Mouse (Mus musculus) limb, embryonic 13.5 days (tissue): ENCODE measurements around the gene Ephx1. TPM values are rescaled to one million over a fixed set of nuclear protein-coding genes. Genes with fewer than 3 reads are reported as not detected.

Experiments
- ATAC-seq: fragments of 200-750 bp; cut with Nextera tagmentation; 2 replicates; pipeline ENCODE4 v1.8.0; 2017; ENCODE audit warnings: low read depth, moderate number of reproducible peaks, moderate TSS enrichment; ENCODE audit not compliant: low FRiP score
- H3K27ac ChIP-seq: fragments of 300-500 bp; sonication (generic); 2 replicates; pipeline ENCODE4 v1.5.1; 2015; ENCODE audit warnings: inconsistent platforms, mild to moderate bottlenecking, moderate library complexity
- H3K27me3 ChIP-seq: fragments of 300-500 bp; sonication (generic); 2 replicates; pipeline ENCODE4 v1.6.1; 2015; ENCODE audit warnings: mild to moderate bottlenecking, inconsistent platforms
- H3K36me3 ChIP-seq: fragments of 300-500 bp; sonication (generic); 2 replicates; pipeline ENCODE4 v1.6.1; 2015; ENCODE audit warnings: inconsistent platforms, mild to moderate bottlenecking, moderate library complexity
- H3K4me1 ChIP-seq: fragments of 300-500 bp; sonication (generic); 2 replicates; pipeline ENCODE4 v1.6.1; 2015; ENCODE audit warnings: inconsistent platforms
- H3K4me2 ChIP-seq: fragments of 300-500 bp; sonication (generic); replicated peaks from 2 replicates; pipeline ENCODE4 v1.6.1; 2015; ENCODE audit warnings: inconsistent platforms, mild to moderate bottlenecking, moderate library complexity
- H3K4me3 ChIP-seq: fragments of 300-500 bp; sonication (generic); 2 replicates; pipeline ENCODE4 v1.5.1; 2015; ENCODE audit warnings: moderate library complexity, mild to moderate bottlenecking, inconsistent platforms
- H3K9ac ChIP-seq: fragments of 300-500 bp; sonication (generic); 2 replicates; pipeline ENCODE4 v1.6.1; 2015; ENCODE audit warnings: mild to moderate bottlenecking, inconsistent platforms
- H3K9me3 ChIP-seq: fragments of 300-500 bp; sonication (generic); 2 replicates; pipeline ENCODE4 v1.6.1; 2016; ENCODE audit warnings: inconsistent platforms
- WGBS: fragments of 180-500 bp; shearing (Covaris S2); methylation state at CpG from one replicate; pipeline ENCODE4 v1.1.7; 2015; 5-methylcytosine and 5-hydroxymethylcytosine counted together
- polyA plus RNA-seq: library from polyadenylated mRNA; unstranded; fragments of >200 nt; fragmentation: Nextera tagmentation; extraction: Ambion mirVana; gene quantifications from 2 replicates; pipeline ENCODE4 v1.2.1, GENCODE M21; 2015

Ephx1 gene
- polyA plus RNA-seq, 1 experiment from 2014 or later: 4.2 TPM

DNA sequence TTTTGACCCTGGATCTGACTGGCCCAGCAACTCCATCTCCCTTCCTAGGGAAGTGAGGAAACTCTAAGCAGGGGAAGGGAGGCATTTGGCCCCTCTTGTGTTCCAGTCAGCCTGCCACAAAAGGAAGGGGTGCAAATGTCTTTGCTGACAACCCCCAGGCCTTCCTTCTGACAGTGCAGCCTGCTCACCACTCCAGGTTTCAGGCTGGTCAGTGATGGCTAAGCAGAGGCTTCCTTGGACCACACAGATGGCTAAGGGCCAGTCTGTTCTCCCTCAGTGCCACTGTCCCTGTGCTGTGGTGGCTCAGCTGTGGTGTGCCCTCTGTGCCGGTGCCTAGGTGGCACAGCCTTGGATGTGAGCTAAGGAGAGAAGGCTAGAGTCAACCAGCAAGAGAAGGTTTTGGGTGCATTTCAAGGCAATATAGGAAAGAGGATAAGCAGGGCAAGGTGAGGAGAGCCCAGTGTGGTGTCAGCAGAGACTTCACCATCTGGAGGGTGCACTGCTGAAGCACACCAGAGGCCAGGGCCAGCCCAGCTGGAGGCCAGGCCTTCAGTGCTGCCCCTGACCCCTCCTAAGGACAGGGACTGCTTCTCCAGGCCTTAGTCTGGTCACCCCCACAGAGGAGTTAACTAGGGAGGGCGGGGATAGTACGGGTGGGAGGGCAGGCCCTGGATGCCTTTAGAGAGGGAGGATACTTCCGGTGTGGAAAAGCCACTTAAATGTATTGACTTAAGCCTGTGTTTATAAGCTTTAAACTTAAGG lies 10.4 kb downstream of the Ephx1 start:
- H3K27ac ChIP-seq: no peak overlapping the region
- WGBS: 61% methylated on average over 4 of the region's 4 CpGs
- H3K4me1 ChIP-seq: peaks cover 6% of the 10 kb centered on the region
- H3K4me2 ChIP-seq: no peak overlapping the region
- no peak for ATAC-seq
- 0 out of 2 replicates have a peak overlapping the region, but pooled peaks have one; percentile 25 for H3K9ac ChIP-seq
- no peaks in the 10 kb centered on the region for H3K9me3 ChIP-seq
- H3K4me3 ChIP-seq: no peak overlapping the region
- H3K27me3 ChIP-seq: no peaks in the 10 kb centered on the region
- H3K36me3 ChIP-seq: no peaks in the 10 kb centered on the region

DNA sequence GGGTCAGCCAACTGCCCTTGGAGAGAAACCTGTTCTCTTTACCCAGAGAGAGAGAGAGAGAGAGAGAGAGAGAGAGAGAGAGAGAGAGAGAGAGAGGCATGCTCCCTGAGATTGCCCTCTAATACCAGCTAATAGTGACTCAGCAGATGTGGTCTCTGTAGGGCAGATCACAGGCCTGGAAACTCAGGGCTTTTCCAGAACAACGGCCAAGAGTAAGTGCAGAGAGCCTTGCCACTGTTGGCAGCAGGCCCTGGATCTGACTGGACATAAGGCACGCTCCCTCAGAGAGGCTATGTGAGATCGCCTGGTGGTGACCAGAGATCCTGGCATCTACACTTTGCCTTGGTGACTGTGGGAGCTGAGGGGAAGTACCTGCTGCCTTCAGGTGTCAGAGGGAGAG lies 10.9 kb downstream of the Ephx1 start:
- no peaks in the 10 kb centered on the region for H3K27me3 ChIP-seq
- no peaks in the 10 kb centered on the region for H3K36me3 ChIP-seq
- no peak overlapping the region for H3K27ac ChIP-seq
- no peak overlapping the region for H3K4me2 ChIP-seq
- H3K4me3 ChIP-seq: no peak overlapping the region
- 62% methylated on average over 3 of the region's 3 CpGs for WGBS
- ATAC-seq: no peak
- H3K4me1 ChIP-seq: peaks cover 3% of the 10 kb centered on the region; the same call in 1 of the 2 replicates
- H3K9me3 ChIP-seq: no peaks in the 10 kb centered on the region
- no peak overlapping the region for H3K9ac ChIP-seq

DNA sequence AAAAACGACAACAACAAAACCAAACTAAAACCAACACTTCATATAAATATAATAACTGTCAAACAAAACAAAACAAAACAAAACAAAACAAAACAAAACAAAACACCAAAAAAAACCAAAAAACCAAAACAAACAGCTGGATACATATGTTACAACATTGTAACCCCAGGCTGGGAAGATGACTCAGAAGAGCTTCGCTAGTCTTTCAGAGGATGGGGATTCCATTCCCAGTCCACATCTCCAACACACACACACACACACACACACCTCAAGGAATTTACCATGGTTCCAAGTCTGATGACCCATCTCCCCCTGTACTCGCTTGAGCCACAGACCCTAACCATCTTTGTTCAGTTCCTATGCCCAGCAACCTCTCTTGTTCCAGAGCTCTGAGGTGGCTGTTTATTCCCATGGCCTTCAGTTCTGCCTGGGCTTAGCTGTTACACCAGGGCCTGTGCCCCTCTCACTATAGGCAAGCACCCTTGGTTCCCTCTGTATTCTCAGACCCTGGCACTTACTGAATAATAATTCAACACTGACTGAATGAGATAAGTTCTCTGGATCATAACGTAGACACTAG lies 11.6 kb downstream of the Ephx1 start:
- H3K9ac ChIP-seq: no peak overlapping the region
- no peak overlapping the region for H3K4me2 ChIP-seq
- H3K4me1 ChIP-seq: peaks cover 3% of the 10 kb centered on the region; the same call in 1 of the 2 replicates
- H3K27ac ChIP-seq: no peak overlapping the region
- no peak overlapping the region for H3K4me3 ChIP-seq
- H3K27me3 ChIP-seq: no peaks in the 10 kb centered on the region
- H3K9me3 ChIP-seq: no peaks in the 10 kb centered on the region
- H3K36me3 ChIP-seq: no peaks in the 10 kb centered on the region
- whole genome bisulfite sequencing: 89% methylated on average over 4 of the region's 4 CpGs
- ATAC-seq: no peak

DNA sequence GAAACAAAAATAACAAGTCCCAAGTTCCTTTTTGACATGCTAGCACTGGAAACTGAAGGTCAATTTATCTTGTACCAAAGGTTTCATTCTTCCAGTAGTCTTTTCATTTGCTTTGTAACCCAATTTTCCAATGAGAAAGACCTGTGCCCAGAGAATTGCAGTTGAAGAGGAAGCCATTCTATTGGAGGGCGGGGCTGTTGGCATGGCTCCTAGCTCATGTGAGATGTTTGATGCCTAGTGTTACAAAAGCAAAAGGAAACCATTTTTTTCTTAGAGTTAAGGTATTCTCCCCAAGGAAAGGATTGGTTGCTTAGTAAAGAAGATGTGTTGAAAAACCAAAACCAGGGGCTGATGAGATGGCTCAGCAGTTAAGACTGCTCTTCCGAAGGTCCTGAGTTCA lies 12.4 kb downstream of the Ephx1 start:
- Histone ChIP-seq H3K36me3 (no peaks in the 10 kb centered on the region), H3K4me2 (no peak overlapping the region), H3K9ac (no peak overlapping the region), H3K27me3 (no peaks in the 10 kb centered on the region), H3K9me3 (no peaks in the 10 kb centered on the region), H3K27ac (no peak overlapping the region), H3K4me3 (no peak overlapping the region), H3K4me1 (peaks cover 3% of the 10 kb centered on the region; the same call in 1 of the 2 replicates)
- ATAC-seq: no peak
- 89% methylated on average over 2 of the region's 2 CpGs for WGBS

DNA sequence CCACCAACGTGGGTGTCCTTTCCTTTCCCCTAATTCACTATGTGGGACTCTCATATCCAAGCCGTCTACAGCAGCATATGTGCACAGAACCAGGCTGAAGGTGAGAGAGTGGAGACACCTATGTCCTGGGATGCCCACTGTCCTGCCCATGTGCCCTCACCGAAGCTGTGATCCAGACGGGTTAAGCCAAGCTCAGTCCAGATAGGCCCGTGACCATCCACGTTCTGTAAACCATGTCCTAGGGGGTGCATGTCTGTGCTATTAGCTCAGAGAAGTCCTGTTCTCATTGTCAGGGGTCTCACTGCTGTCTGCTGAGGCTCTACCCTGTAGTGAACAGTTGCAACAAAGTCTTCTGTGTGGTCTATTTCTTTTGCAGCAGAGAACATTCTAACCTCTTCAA lies 12.9 kb downstream of the Ephx1 start:
- H3K4me1 ChIP-seq: peaks cover 3% of the 10 kb centered on the region; the same call in 1 of the 2 replicates
- no peaks in the 10 kb centered on the region for H3K36me3 ChIP-seq
- no peaks in the 10 kb centered on the region for H3K27me3 ChIP-seq
- no peak overlapping the region for H3K4me3 ChIP-seq
- WGBS: 89% methylated on average over 6 of the region's 6 CpGs
- H3K27ac ChIP-seq: no peak overlapping the region
- H3K4me2 ChIP-seq: no peak overlapping the region
- no peak overlapping the region for H3K9ac ChIP-seq
- H3K9me3 ChIP-seq: no peaks in the 10 kb centered on the region
- ATAC-seq: no peak

DNA sequence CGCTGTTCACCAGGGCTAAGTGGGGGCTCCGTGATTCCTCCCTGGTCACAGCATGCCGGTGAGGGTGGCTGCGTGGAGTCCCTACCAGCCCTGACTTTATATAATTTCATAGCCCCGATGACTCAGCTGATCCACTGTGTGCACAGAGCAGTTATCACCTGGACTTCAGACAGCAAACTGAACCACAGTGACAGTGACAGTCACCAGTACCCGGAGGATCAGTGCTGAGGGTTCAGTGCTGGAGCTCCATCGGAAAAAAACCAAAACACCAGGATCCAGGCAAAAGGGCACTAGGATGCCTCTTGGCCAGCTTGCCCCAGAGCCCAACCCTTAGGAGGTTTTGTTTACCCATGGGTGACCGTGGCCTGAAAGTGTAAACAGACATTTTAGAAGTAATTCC lies 15.4 kb downstream of the Ephx1 start:
- Histone ChIP-seq H3K9me3 (no peaks in the 10 kb centered on the region), H3K27ac (no peak overlapping the region), H3K4me1 (peaks cover 7% of the 10 kb centered on the region; the same call in 1 of the 2 replicates), H3K27me3 (no peaks in the 10 kb centered on the region), H3K4me3 (no peak overlapping the region), H3K9ac (no peak overlapping the region), H3K4me2 (no peak overlapping the region), H3K36me3 (no peaks in the 10 kb centered on the region)
- no peak for ATAC-seq
- WGBS: 78% methylated on average over 8 of the region's 8 CpGs

DNA sequence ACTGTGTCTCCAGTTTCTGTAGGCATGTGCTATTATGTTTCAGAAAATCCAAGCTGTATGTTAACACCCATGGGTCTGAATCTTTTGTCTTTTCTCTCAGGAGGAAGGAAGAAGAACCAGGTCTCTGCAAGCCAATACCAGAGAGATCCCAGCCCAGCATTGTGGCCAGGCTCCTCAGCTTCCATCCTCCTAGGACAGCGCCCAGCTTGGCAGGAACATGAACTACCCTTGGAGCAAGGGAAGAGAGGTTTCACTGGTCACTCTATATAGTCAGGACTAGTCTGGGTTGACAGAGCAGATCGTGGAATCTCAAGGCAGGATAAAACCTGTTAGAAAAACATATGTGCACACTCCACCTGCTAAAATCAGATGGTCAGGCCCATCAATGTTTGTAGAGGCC lies 16.9 kb downstream of the Ephx1 start:
- Histone ChIP-seq H3K36me3 (no peaks in the 10 kb centered on the region), H3K27ac (no peak overlapping the region), H3K4me2 (no peak overlapping the region), H3K9me3 (no peaks in the 10 kb centered on the region), H3K9ac (no peak overlapping the region), H3K4me1 (peaks cover 10% of the 10 kb centered on the region; the same call in 1 of the 2 replicates), H3K4me3 (no peak overlapping the region), H3K27me3 (no peaks in the 10 kb centered on the region)
- WGBS: 86% methylated on average over 2 of the region's 2 CpGs
- no peak for ATAC-seq

DNA sequence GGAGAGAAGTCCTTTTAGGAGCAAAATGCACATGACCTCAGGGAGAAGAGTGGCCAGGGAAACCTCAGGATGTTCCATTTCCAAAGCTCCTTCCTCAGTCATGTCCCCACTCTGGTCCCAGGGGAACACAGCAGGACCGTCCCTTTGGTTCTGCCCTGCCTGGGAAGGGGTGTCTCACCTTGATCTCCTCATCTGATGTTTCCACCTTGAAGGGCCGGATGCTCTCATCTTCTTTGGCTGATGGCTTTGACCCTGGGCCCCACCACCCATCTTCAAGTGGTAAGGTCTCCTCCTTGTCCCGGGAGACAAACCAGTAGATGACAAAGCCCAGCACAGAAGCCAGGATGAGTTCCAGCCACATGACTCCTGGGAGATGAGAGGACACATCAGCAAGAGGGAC lies 19.1 kb downstream of the Ephx1 start:
- 94% methylated on average over 3 of the region's 3 CpGs for WGBS
- no peaks in the 10 kb centered on the region for H3K9me3 ChIP-seq
- no peak overlapping the region for H3K9ac ChIP-seq
- no peak overlapping the region for H3K27ac ChIP-seq
- no peak overlapping the region for H3K4me2 ChIP-seq
- ATAC-seq: no peak
- peaks cover 10% of the 10 kb centered on the region; the same call in 1 of the 2 replicates for H3K4me1 ChIP-seq
- H3K4me3 ChIP-seq: no peak overlapping the region
- no peaks in the 10 kb centered on the region for H3K36me3 ChIP-seq
- no peaks in the 10 kb centered on the region for H3K27me3 ChIP-seq

DNA sequence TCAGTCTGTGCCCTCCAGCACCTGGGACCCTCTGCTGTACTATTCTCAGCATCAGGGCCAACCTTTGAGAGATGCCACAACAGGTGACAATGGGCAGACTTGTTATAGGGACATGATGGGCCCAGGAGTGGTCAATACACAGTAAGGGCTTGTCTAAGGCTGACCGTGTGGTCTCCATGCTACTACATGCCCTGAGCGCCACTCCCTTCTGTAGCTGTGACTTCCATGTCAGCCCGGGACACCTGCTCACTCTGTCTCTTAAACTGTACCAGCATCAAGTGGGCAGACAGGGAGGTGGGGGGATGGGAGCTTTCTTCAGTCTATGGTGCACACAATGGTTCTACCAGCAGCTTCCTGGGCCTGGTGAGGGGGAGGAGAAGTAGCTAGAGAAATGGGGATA lies 19.5 kb downstream of the Ephx1 start:
- 76% methylated on average over 3 of the region's 3 CpGs for WGBS
- H3K9me3 ChIP-seq: no peaks in the 10 kb centered on the region
- H3K27ac ChIP-seq: no peak overlapping the region
- no peak overlapping the region for H3K9ac ChIP-seq
- no peak overlapping the region for H3K4me3 ChIP-seq
- H3K4me2 ChIP-seq: no peak overlapping the region
- H3K4me1 ChIP-seq: peaks cover 10% of the 10 kb centered on the region; the same call in 1 of the 2 replicates
- ATAC-seq: 0 out of 2 replicates have a peak, but pooled peaks have one; percentile 9
- no peaks in the 10 kb centered on the region for H3K27me3 ChIP-seq
- H3K36me3 ChIP-seq: no peaks in the 10 kb centered on the region

DNA sequence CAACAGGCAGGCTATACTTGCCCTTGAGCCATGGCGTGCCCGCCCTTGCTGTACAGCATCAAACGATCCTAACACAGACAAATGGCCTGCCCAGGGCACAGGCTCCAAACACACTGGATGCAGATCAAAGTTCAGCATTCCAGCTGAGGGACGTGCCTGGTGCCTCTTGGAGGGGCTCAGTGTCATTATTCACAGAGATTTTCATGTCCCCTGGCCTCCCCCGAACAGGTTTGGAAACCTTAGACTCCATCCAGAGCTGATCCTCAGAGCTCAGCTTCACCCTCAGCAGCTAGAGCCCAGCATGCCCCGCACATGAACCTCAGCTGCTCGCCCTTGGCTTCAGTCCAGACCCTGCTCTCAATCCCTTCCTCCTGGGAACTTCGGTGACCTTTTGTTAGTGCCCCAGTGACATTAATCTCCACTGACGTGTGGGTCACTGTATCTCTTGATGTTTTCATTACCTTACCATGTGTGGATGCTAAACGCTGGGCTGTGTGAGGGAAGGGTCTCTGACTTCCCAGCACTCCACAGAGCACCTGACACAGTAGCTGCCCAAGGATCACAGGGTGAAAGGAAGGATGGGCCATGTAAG lies 20.1 kb downstream of the Ephx1 start:
- Histone ChIP-seq H3K4me2 (no peak overlapping the region), H3K9me3 (no peaks in the 10 kb centered on the region), H3K27me3 (no peaks in the 10 kb centered on the region), H3K27ac (no peak overlapping the region), H3K4me3 (no peak overlapping the region), H3K4me1 (peaks cover 10% of the 10 kb centered on the region; the same call in 1 of the 2 replicates), H3K9ac (peak overlapping the region; percentile 1; the same call in 1 of the 2 replicates), H3K36me3 (no peaks in the 10 kb centered on the region)
- ATAC-seq: peak; percentile 76
- WGBS: 11% methylated on average over 10 of the region's 10 CpGs

DNA sequence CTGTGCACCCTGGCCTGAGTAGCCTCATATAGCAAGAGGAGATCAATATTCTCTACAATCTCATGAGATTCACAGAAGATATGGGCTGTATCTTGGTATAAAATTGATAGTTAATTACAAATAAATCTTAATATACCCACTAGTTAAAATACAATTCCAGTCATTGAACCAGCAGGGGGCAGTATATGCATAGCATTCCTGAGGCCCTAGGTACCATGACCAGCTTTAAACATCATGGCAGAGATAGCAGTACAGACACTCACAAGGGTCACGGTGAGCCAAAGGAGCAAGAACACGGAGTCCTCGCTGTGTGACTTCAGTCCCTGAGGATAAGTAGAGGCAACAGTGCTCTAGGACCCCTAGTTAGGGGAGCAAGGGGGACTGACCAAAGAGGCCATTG lies 28.6 kb downstream of the Ephx1 start:
- no peaks in the 10 kb centered on the region for H3K4me1 ChIP-seq
- ATAC-seq: no peak
- no peak overlapping the region for H3K4me2 ChIP-seq
- H3K27me3 ChIP-seq: no peaks in the 10 kb centered on the region
- H3K9ac ChIP-seq: no peak overlapping the region
- no peak overlapping the region for H3K4me3 ChIP-seq
- no peaks in the 10 kb centered on the region for H3K9me3 ChIP-seq
- H3K27ac ChIP-seq: no peak overlapping the region
- no peaks in the 10 kb centered on the region for H3K36me3 ChIP-seq
- WGBS: 50% methylated on average over 3 of the region's 3 CpGs

DNA sequence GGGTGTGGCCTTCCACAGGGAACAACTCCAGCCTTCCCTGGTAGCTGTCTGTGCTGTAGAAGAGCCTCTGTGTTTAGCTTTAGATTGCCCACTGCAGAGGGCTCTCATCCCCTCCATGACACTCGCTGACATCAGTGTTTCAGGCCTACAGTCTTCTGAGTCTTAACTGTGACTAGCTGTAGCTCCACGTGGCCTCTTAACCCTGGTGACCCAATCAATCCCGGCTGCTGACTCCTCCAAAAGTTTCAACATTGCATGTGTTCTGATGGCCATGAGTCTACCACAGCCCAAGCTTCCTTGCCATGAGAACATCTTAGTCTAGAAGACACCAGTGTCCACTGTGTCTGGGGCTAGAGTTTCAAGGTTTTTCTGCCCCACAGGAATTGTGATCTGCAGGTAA lies 30.0 kb downstream of the Ephx1 start:
- Histone ChIP-seq H3K36me3 (no peaks in the 10 kb centered on the region), H3K27ac (no peak overlapping the region), H3K9ac (no peak overlapping the region), H3K9me3 (no peaks in the 10 kb centered on the region), H3K4me2 (no peak overlapping the region), H3K27me3 (no peaks in the 10 kb centered on the region), H3K4me3 (no peak overlapping the region), H3K4me1 (no peaks in the 10 kb centered on the region)
- ATAC-seq: no peak
- 57% methylated on average over 3 of the region's 3 CpGs for WGBS
